Mouse (Mus musculus) layer of hippocampus, adult 18-20 months (tissue): Measurements from ENCODE around the gene Dner. TPM values are rescaled to one million over a fixed set of nuclear protein-coding genes. Genes with fewer than 3 reads are reported as not detected.

Source experiments
- DNase-seq, 2 experiments: peaks; one replicate each; pipeline ENCODE4 v3.0.0; 2022; ENCODE audit warnings: low spot score in 2 of 2
- total RNA-seq, 2 experiments: library from RNA; stranded (reverse); gene quantifications; 2 replicates each; pipeline ENCODE4 v1.2.3; 2021

Dner gene
- total RNA-seq, 2 experiments from 2014 or later, result 108 to 117 TPM

DNA sequence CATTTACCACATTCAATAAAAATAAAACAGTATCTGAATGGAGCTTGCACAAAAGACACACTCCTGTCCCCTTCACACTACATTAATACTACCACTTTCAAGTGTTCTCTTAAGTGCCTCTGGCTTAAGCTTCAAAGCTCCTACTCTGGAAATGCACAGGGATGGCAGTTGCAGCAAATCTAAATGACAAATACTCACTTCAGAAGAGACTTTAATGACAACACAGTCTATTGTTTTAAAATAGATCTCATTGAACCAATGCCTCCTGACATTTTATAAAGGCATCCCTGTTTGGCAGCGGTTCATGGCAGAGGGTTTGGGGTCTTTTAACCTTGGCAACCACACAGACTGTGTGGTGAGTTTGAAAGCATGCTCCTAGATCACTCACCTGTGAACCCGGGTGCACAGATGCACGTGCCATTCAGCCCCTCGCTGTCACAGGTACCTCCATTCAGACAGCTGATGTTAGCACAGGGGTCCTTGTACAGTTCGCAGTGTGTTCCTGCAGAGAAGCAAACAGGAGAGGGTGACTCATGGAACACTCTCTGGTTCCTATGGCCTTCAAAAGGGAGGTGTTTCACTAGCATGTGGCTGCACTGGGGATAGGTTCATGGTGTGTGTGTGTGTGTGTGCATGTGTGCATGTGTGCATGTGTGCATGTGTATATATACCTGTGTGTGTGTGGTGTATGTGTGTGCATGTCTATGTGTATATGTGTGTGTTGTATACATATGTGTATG is 290.3 kb downstream of the Dner start:
- no peak for DNase-seq

DNA sequence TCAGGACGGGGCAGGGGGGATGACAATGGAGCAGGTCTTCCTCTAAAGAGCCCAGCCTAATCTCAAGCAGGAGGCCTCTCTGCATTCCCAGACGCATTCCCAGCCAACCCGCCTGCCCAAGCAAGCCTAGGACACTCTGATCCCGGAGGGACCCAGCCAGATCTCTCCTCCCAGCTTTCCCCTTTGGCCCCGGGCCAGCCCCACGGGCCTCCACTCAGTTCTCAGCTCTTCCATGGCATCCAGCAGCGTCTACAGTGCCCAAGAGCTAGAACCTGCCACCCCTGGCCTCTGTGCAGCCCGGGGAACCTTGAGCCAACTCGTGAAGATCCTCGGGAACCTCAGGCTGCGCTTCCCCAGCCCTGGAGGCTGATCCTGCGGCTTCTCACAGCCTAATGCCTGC is 291.1 kb downstream of the Dner start:
- no peak for DNase-seq

DNA sequence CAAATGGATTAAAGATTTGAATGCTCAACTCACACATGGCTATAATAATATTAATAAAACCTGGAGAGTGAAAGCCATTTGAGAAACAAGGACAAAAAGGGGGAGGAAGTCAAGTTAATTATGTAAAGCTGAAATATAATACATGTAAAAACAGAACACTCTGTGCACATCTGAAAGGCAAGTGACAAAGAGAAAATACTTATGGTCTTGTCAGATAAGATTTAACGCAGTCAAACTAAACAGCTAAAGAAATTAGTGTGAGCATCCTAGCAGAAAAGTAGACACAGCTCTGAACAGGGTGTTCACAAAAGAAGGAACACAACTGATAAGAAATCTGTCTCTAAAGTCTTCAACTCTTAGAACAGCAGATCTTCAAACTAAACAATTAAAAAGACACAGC is 293.9 kb downstream of the Dner start:
- DNase-seq, result no peak

DNA sequence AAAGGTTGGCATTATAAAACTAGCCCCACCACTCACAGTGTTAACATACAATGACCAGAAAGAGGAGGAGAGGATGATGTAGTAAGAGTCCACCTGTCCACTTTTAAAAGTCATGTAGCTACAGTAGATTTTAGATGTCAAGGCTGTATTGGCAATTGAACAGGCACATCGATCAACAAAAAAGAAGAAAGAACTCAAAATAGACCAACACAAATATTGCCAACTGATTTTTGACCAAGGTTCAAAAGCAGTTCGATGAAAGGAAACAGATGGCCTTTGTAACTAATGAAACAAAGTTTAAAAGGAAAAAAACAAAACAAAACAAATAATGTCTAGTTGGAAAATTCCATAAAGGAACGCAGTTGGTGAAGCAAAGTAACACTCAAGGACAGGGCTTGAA is 296.4 kb downstream of the Dner start:
- no peak for DNase-seq

DNA sequence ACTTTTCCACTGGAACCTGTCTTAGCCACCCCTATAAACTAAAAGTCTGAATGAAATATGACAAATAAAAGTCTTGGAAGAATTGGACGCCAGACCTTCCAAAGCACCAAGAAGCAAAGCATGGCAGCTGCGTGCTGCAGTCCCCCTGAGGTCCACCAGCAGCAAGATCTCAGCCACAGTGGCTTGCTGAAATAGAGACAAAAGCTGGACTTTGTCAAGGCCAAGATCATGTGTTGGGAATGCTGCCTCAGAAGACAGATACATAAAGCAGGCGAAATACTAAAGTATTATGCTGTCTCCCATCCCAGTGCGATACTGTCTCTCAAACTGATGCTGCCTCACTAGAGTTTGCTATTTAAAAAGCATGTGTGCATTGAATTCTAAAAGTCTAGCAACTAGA is 296.9 kb downstream of the Dner start:
- DNase-seq, result no peak

DNA sequence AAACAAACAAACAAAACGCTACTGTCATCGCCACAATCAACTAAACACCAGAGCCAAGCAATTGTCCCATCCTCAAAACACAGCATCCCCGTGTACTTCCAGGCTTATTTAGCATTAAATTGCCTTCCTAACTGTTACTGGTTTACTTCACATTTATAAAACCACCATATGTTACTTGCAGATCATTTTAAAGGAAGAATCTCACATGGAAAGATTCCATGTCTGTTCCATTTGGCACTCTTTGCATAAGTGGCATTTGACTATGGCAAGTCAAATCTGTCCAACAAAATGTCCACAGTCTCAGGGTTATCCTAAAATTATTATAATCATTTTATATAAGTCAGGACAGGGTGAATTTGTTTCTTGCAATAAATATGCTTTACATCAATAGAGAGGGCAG is 299.2 kb downstream of the Dner start:
- no peak for DNase-seq

DNA sequence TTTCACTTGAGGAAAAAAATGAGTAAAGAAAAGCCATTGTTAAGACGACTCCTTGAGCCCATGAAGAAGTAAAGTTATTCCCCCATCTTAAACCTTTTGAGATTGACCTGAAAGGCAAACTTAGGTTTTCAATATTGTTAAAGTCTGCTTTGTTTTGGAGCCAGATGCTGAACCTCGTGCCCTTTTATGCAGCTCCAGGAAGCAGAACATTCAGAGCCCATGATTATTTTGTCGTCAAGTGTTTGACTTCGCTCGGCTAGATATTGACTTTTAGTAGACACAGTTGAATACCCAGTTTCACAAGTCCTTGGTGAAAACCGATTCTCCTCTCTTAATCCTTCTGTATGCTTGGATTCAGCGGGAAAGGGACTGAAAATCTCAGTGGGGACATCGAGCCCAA is 300.1 kb downstream of the Dner start:
- no peak for DNase-seq

DNA sequence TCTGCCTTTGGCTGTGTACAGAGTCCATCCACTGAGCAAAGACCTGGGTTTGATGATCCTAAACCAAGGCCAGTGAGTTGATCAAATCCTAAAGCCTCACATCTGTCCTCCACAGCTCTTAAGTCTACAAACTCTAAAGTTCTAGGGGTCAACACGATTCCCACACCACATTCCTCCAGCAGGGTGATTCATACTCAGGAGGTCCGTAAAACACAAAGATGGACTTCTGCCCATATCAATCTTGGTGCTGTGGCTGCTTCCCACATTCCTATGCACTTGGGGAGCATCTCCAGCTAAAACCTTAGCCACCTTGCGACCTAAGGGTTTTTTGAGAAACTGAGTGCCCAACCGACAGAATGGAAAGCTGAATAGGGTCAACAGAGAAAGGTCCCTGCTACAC is 305.1 kb downstream of the Dner start:
- DNase-seq, result no peak

DNA sequence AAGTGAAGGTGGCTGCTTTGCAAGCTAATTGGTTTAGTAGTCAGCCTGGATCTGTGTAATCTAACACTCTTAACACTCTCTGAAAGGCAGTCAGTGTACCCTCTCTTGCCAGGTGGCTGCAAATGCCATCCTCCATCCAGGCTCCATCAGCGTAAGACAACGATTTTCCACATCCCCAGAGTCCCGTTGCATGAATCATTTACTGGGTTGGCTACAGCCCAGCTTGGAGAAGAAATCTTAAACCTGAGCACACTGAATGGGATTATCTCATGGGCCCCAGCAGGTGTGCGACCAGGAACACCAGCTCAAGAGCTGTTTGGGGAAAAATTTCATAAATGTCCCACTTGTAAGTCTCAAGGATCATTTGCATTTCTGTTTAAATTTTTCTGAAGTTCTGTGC is 308.4 kb downstream of the Dner start:
- DNase-seq, result no peak

DNA sequence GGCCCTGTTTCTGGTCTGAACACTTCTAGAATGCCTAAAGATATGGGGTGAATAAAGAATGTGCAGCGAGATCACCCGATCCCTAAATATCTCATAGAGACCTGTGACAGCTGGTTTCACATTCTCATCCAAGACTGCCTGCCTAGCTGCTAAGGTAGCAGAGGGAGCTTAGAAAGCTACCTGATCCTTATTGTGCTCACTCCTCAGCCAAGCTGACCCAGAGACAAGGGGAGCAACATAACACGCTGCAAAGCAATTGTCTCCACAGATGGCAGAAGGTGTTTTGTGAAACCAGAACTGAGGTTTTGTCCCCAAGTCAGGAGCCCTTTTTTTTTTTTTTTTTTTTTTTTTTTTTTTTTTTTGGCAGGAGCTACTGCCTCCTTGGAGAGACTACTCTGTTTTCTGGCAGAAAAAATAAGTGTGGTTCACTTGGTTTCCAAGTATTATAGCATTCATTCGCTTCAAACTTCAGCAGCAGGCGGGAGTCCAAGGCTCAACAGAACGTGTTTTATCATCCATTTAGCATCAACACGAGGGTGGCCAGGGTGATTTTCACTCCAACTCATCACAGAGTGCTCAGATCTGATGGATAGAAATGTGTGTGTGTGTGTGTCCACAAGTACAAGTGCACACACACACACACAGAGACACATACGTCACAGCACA is 309.4 kb downstream of the Dner start:
- DNase-seq, result no peak

DNA sequence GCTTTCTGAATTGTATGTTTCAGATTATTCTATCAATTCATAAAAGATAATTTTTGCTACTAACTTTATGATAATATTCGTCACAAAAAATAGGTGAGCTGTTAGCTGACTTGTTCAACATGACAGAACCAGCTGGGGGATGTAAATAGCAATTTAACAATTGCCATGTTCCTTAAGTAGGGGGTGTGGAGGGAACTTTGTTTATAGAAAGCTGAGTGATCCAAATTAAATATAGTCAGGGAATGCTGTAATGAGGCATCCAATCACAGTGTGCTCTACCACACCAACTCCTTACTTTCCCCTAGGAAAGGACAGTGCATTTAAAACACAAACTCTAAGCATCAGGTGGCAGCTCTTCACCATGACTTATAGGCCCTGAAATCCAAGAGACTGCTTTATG is 313.3 kb downstream of the Dner start:
- no peak for DNase-seq

DNA sequence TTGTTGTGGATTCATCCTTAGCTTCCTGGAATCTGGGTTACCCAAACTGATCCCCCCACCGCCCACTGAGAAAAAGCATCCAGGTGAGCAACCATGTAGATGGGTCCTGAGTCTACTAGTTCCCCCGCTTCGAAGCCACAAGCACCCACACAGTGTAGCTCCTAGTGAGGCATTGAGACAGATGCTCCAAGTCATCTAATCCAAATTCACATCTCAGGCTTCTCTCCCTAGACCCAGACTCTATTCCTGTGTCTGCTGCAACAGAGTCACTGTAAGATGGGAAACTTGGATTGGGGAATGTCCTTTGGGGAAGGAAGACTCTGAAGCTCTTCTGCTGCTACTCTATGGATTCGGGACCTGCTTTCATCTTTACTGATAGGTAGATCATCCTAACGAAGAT is 314.0 kb downstream of the Dner start:
- no peak for DNase-seq

DNA sequence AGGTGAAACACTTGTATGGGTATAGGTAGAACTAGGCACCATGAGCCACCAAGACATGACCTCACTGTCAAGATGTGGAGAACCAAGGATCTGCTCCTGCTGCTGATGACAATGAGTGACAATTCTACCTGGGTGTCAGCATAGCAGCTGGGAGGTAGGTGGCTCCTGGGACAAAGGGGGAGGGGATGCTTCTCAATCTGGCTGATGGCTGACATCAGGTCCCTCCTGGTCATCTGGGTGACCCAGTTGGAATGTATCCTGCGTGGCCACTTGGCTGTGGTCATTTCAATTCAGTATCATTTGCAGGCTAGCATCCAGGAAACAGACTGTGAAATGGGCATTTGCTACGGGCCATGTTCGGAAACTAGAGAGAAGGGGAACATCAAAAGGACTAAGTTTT is 315.1 kb downstream of the Dner start:
- DNase-seq, result no peak

DNA sequence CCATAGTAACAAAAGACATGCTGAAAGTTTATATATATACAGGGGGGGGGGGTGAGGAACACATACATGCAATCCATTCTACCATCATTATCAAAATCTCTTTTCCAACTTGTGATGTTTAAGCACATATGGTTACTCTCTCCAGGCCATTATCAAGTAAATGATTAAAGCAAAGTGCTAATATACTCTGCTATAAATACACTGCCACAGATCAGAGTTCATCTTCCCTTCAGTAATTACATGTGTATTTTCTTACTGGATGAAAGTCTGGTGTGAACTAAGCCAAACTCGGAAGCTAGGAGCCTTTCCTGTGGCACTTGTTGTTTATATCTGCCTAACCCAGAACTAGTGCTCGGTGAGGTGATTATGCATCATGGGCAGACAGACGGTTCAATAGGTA is 328.3 kb downstream of the Dner start:
- no peak for DNase-seq

DNA sequence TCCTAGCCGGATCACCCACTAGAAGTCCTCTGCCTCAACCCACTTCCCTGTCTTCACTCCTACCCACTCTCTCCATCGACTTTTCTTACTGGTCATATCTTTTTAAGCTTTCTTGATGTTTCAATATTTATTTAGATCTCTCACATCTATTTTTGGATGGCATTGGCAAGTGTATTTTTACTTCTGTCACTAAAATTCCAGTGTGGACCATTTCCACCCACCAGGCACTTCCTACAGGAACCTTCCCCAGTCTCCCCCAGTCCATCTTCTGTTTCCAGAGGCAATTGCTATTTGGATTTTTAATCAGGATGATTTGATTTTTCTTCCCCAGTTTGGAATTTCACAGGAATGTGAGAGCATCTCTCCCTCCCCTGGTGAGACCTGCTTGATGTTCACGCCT is 329.5 kb downstream of the Dner start:
- no peak for DNase-seq

DNA sequence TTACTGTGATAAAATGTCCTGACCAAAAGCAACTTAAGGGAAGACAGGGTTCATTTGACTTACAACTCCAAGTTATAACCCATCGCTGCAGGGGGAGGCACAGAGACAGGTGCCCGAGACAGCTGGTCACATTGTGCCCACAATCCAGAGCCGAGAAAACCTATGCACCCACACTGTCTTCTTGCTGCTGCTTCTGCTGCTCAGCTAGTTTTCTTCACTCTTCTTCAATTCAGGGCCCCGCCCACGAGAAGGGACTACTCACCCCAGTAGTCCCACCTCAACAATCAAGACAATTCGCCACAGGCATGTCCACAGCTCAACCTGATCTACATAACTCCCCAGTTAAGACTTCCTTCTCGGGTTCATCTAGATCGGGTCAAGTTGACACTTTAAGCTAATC is 332.1 kb downstream of the Dner start, which contains the start of gene Pid1:
TSS of gene Pid1 (minus strand) at position 214 of the 400 bp plus-strand sequence.
- DNase-seq, result no peak

DNA sequence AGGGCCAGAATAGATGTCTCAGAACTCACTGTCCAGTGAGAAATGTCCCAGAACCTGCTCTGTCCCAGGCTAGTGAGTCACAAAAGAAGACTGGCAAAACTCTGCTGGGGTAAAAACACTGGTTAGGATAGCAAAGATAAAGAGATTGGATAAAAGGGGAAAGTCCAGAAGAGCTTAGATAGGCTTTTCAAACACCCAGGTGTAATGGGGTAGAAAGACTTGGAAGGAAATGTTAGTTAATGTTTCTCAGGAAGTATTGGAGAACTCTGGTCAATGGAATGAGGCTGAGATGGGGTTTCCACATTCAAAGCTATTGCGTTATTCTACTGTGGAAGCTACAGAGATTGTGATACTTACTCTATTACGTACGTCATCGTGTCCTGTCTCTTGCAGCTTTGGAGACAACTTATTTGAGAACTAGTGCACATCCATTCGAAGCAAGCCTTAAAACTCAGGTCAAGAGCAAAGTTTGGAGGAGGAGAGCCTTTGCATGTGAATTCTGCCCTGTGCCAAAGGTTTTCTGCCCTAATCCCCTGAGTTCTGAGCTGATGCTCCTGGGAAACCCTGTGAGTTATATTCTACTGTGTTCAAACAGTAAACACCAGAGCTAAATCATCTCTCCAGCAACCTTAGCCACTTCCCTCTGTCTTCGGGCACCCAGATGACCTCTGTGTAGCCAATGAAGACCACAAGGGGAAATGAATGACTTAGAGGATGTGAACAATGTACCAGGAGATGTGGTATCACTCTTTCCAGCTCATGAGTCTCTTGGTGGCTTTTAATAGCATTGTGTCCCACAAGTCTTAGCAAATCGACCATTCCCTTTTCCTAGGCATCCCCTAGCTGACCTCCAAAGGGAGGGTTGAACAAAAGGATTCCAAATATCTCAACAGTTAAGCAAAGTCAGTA is 333.1 kb downstream of the Dner start:
- no peak for DNase-seq

DNA sequence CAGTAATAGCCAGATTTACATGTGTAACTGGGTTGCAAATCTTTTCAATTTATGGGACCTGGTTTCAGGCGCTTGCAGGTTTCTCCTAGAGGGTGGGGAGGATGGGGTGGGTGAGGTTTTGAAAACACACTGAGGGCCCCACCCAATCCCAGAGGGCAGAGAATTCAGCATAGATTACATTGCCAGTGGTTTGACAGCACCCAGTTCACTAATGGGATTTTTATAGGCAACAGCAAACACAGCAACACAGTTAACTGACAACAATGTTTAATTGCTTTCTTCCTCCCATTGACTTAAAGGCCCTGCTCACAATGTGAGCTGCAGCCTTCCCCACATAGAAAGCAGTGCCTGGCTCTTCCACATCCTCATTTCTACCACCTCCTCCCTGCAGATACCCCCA is 333.8 kb downstream of the Dner start:
- no peak for DNase-seq

DNA sequence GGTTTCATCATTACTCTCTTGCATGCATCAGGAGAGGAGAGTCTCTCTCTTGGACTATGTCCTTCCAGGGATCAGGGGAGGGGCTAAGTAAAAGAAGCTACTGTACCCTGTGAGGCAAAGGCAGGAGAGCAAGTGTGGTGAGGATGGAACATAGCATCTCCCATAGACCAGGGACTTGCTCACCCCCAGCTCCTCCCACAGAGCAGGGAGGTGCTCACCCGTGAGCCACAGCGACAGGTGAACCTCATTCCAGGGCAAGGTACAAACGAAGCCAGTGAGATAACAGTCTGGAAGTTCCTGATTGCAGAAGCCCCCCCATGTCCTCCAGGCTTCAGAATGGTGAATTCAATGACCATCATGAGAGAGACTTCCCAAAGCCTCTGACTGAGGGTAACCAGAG is 334.6 kb downstream of the Dner start:
- no peak for DNase-seq

DNA sequence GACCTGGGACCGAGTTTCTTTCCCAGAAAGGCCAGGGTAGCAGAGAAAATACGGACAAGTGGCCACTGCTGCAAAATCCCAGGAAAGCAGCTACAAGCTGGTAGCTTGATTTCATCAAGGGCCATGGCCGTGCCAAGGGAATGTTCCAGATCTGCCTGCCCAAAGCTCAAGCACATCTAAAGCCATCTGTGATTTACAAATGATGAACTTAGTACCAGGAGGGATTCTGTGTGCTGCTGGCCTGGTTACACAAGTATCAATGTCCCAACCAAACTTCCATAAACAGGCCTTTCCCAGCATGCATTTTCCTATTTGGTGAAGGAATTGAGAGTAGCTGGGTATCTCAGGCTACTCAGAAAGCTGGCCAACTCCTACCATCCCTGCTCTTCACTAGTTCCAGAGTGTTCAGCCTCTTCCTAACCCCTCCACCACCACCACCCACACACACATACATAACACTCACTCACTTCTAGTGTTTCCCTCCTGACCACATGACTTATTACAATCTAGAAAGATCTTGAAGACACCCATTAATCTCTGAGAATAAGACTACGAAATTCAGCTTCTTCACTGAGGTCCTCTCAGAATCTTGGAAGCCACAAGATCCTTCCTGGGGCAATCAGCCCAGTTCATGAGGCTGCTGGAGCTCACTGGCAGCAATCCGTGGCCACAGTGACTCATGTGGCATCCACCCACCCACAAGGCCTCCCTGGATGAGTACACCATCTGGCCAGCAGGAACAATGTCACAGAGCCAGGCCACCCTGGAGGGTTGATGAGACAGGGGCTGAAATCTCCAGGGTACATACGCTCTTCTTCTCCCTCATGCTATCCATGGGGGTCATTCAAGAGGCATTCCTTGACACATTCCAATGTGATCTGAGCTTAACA is 336.2 kb downstream of the Dner start:
- DNase-seq, result no peak

DNA sequence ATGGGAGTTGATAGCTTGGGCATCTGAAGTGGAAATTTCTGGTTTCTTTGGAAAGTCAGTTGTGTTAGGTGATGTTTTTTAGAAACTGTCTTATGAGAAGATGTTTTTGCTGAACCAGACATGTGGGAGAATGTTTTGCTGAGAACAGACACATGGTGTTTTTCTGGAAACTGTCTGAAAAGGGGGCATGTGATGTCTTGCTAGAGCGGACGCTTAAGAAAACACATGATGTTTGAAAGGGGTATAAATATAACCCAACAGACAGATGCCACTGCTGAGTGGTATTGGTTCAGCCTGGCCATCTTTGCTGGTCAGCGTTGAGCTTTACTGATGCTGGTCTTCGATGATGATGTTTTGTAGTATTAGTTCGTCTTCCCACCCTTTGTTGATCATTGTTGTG is 338.8 kb downstream of the Dner start:
- DNase-seq, result no peak
